Mouse (Mus musculus) midbrain, embryonic 13.5 days (tissue): Measurements from ENCODE around the gene Nsmf. TPM values are rescaled to one million over a fixed set of nuclear protein-coding genes. Genes with fewer than 3 reads are reported as not detected.

Source experiments
- ATAC-seq: fragments of 200-750 bp; cut with Nextera tagmentation; 2 replicates; pipeline ENCODE4 v1.8.0; 2017; ENCODE audit warnings: mild to moderate bottlenecking, moderate TSS enrichment, moderate library complexity
- H3K27ac ChIP-seq: fragments of 300-500 bp; sonication (generic); 2 replicates; pipeline ENCODE4 v1.5.1; 2015; ENCODE audit warnings: inconsistent platforms, mild to moderate bottlenecking, moderate library complexity
- H3K27me3 ChIP-seq: fragments of 300-500 bp; sonication (generic); 2 replicates; pipeline ENCODE4 v1.6.1; 2015; ENCODE audit warnings: mild to moderate bottlenecking, inconsistent platforms
- H3K36me3 ChIP-seq: fragments of 300-500 bp; sonication (generic); 2 replicates; pipeline ENCODE4 v1.6.1; 2015; ENCODE audit warnings: mild to moderate bottlenecking, inconsistent platforms
- H3K4me1 ChIP-seq: fragments of 300-500 bp; sonication (generic); replicated peaks from 2 replicates; pipeline ENCODE4 v1.6.1; 2015; ENCODE audit warnings: inconsistent platforms
- H3K4me2 ChIP-seq: fragments of 300-500 bp; sonication (generic); replicated peaks from 2 replicates; pipeline ENCODE4 v1.6.1; 2015; ENCODE audit warnings: moderate library complexity, mild to moderate bottlenecking, inconsistent platforms
- H3K4me3 ChIP-seq: fragments of 300-500 bp; sonication (generic); replicated peaks from 2 replicates; pipeline ENCODE4 v1.5.1; 2015; ENCODE audit warnings: mild to moderate bottlenecking, inconsistent platforms
- H3K9ac ChIP-seq: fragments of 300-500 bp; sonication (generic); replicated peaks from 2 replicates; pipeline ENCODE4 v1.6.1; 2015; ENCODE audit warnings: mild to moderate bottlenecking, inconsistent platforms
- H3K9me3 ChIP-seq: fragments of 300-500 bp; sonication (generic); 2 replicates; pipeline ENCODE4 v1.6.1; 2016; ENCODE audit warnings: mild to moderate bottlenecking, inconsistent platforms
- WGBS: fragments of 180-500 bp; shearing (Covaris S2); methylation state at CpG from one replicate; pipeline ENCODE4 v1.1.7; 2015; 5-methylcytosine and 5-hydroxymethylcytosine counted together
- polyA plus RNA-seq: library from polyadenylated mRNA; unstranded; fragments of >200 nt; fragmentation: Nextera tagmentation; extraction: Ambion mirVana; gene quantifications from 2 replicates; pipeline ENCODE4 v1.2.1, GENCODE M21; 2015

Gene Nsmf
- 110 and 115 TPM in 2 replicates for polyA plus RNA-seq

- Histone ChIP-seq H3K9ac (peak within 1 kb of the TSS; percentile 87), H3K4me3 (peak within 1 kb of the TSS; percentile 77), H3K9me3 (no peaks in the 10 kb centered on the region), H3K4me1 (peaks cover 17% of the 10 kb centered on the region), H3K27me3 (no peaks in the 10 kb centered on the region), H3K36me3 (peaks cover 29% of the 10 kb centered on the region), H3K27ac (peak within 1 kb of the TSS; percentile 54), H3K4me2 (peak within 1 kb of the TSS; percentile 86)
- WGBS: 5% methylated on average over 46 of the region's 47 CpGs
- ATAC-seq: peak; percentile 92
Measured at GRCm38 (mm10) chr2:25054221-25055067, at the start of gene Nsmf. Nsmf (plus strand) TSS chr2:25054355.

DNA sequence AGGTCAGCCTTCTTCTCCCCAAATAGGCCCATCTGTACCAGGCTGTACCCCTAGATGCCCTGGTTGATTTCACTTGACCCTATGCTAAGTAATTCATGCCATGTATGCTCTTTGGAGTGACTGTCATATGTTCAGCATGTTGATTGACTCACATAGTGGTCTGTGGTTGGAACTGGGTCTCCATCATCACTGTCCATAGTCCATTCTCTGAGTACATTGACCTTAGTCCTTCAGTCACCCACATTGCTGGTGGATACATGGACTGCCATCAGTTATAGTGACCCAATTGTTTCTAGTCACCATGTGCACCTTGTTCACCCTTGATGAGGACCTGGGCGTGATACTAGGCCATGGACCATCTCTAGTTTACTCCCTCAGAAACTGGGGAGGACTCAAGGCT is 47.4 kb upstream of the Nsmf start:
- Histone ChIP-seq H3K9me3 (no peaks in the 10 kb centered on the region), H3K27ac (no peak overlapping the region), H3K4me3 (no peak overlapping the region), H3K4me2 (no peak overlapping the region), H3K9ac (no peak overlapping the region), H3K36me3 (no peaks in the 10 kb centered on the region), H3K27me3 (no peaks in the 10 kb centered on the region), H3K4me1 (no peaks in the 10 kb centered on the region)
- 91% methylated on average over 1 of the region's 1 CpGs for WGBS
- ATAC-seq: no peak

DNA sequence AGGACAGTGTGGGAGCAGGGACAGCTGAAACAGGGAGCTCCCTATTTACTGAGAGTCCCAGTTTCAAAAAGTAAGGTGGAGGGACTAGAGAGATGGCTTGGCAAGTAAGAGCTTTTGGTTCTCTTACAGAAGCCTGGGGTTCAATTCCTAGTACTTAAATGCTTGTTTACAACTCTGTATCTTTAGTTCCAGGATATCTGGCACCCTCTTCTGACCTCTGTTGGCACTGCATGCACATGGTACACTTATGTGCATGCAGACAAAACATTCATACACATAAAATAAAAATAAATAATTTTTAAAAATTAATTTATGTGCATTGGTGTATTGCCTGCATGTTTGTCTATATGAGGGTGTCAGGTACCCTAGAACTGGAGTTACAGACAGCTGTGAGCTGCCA is 45.9 kb upstream of the Nsmf start:
- Histone ChIP-seq H3K27ac (no peak overlapping the region), H3K4me3 (no peak overlapping the region), H3K4me2 (no peak overlapping the region), H3K27me3 (no peaks in the 10 kb centered on the region), H3K4me1 (no peaks in the 10 kb centered on the region), H3K9ac (no peak overlapping the region), H3K9me3 (no peaks in the 10 kb centered on the region), H3K36me3 (no peaks in the 10 kb centered on the region)
- ATAC-seq: no peak

DNA sequence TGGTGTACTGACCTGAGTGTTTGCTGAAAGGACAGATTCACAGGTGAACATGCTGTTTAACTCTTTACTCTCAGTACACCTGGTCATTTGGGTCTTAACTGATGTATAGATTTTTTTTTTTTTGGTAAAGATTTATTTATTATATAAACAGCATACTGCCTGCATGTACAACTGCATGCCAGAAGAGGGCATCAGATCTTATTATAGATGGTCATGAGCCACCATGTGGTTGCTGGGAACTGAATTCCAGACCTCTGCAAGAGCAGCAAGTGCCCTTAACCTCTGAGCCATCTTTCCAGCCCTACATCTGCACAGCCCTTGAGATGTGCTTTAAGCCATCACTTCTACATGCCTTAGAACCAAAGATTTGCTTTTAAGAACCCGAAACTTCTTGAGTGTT is 31.5 kb upstream of the Nsmf start:
- no peaks in the 10 kb centered on the region for H3K9me3 ChIP-seq
- no peaks in the 10 kb centered on the region for H3K4me1 ChIP-seq
- 95% methylated on average over 1 of the region's 1 CpGs for WGBS
- H3K4me3 ChIP-seq: no peak overlapping the region
- no peak for ATAC-seq
- H3K9ac ChIP-seq: no peak overlapping the region
- no peaks in the 10 kb centered on the region for H3K27me3 ChIP-seq
- no peak overlapping the region for H3K27ac ChIP-seq
- H3K4me2 ChIP-seq: no peak overlapping the region
- H3K36me3 ChIP-seq: no peaks in the 10 kb centered on the region

GRCm38 (mm10) chr2:25025109-25025508 is 29.0 kb upstream of the Nsmf start:
- ATAC-seq: no peak
- Histone ChIP-seq H3K9ac (no peak overlapping the region), H3K4me2 (no peak overlapping the region), H3K36me3 (no peaks in the 10 kb centered on the region), H3K27me3 (no peaks in the 10 kb centered on the region), H3K27ac (no peak overlapping the region), H3K9me3 (no peaks in the 10 kb centered on the region), H3K4me1 (no peaks in the 10 kb centered on the region), H3K4me3 (no peak overlapping the region)
- WGBS: 80% methylated on average over 1 of the region's 1 CpGs

GRCm38 (mm10) chr2:25034994-25035393 is 19.2 kb upstream of the Nsmf start:
- H3K9ac ChIP-seq: no peak overlapping the region
- WGBS: 95% methylated on average over 4 of the region's 4 CpGs
- H3K9me3 ChIP-seq: no peaks in the 10 kb centered on the region
- H3K4me1 ChIP-seq: no peaks in the 10 kb centered on the region
- no peak for ATAC-seq
- no peak overlapping the region for H3K4me2 ChIP-seq
- no peaks in the 10 kb centered on the region for H3K36me3 ChIP-seq
- no peak overlapping the region for H3K4me3 ChIP-seq
- no peak overlapping the region for H3K27ac ChIP-seq
- no peaks in the 10 kb centered on the region for H3K27me3 ChIP-seq

- 93% methylated on average over 5 of the region's 5 CpGs for WGBS
Measured at GRCm38 (mm10) chr2:25040089-25040488, 14.1 kb upstream of the Nsmf start.

DNA sequence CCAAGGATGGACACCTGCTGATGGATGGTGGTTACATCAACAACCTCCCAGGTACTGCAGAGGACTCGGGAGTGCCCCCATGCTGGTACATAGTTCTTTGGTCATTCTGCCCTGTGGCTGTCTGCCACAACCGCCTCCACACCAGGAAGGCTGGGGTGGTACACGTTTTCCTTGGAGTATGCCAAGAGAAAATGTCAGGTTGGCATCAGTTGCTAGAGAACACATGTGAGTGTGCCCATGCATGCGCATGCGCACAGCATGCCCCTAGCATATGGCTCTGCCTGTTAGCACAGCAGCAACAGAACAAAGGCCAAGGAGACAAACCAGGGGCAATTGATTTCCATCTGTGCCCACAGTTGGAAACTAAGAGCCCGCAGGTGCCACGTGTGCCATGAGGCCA is 3.2 kb upstream of the Nsmf start:
- 89% methylated on average over 7 of the region's 7 CpGs for WGBS
- Histone ChIP-seq H3K36me3 (peaks cover 2% of the 10 kb centered on the region; the same call in 1 of the 2 replicates), H3K9me3 (no peaks in the 10 kb centered on the region), H3K4me3 (no peak overlapping the region), H3K27ac (no peak overlapping the region), H3K27me3 (no peaks in the 10 kb centered on the region), H3K4me2 (no peak overlapping the region), H3K9ac (no peak overlapping the region), H3K4me1 (peaks cover 13% of the 10 kb centered on the region)
- no peak for ATAC-seq

More at GRCm38 (mm10) chr2:25040089-25040488, 14.1 kb upstream of the Nsmf start:
- H3K27ac ChIP-seq: no peak overlapping the region
- H3K4me2 ChIP-seq: no peak overlapping the region
- no peak for ATAC-seq
- H3K9ac ChIP-seq: no peak overlapping the region
- H3K36me3 ChIP-seq: no peaks in the 10 kb centered on the region
- H3K4me1 ChIP-seq: no peaks in the 10 kb centered on the region
- no peaks in the 10 kb centered on the region for H3K9me3 ChIP-seq
- H3K27me3 ChIP-seq: no peaks in the 10 kb centered on the region
- H3K4me3 ChIP-seq: no peak overlapping the region

GRCm38 (mm10) chr2:25051450-25051849 is 2.7 kb upstream of the Nsmf start:
- 88% methylated on average over 8 of the region's 8 CpGs for WGBS
- no peak for ATAC-seq
- Histone ChIP-seq H3K4me2 (no peak overlapping the region), H3K4me1 (peaks cover 17% of the 10 kb centered on the region), H3K9ac (no peak overlapping the region), H3K27me3 (no peaks in the 10 kb centered on the region), H3K27ac (no peak overlapping the region), H3K9me3 (no peaks in the 10 kb centered on the region), H3K36me3 (peaks cover 4% of the 10 kb centered on the region; the same call in 1 of the 2 replicates), H3K4me3 (no peak overlapping the region)

GRCm38 (mm10) chr2:25053101-25053500 is 1.1 kb upstream of the Nsmf start:
- H3K4me3 ChIP-seq: no peak overlapping the region
- no peak overlapping the region for H3K4me2 ChIP-seq
- 100% methylated on average over 6 of the region's 6 CpGs for WGBS
- peaks cover 17% of the 10 kb centered on the region for H3K36me3 ChIP-seq
- no peak for ATAC-seq
- no peaks in the 10 kb centered on the region for H3K27me3 ChIP-seq
- no peak overlapping the region for H3K27ac ChIP-seq
- no peaks in the 10 kb centered on the region for H3K9me3 ChIP-seq
- peaks cover 17% of the 10 kb centered on the region for H3K4me1 ChIP-seq
- no peak overlapping the region for H3K9ac ChIP-seq

- Histone ChIP-seq H3K4me1 (peaks cover 17% of the 10 kb centered on the region), H3K27me3 (no peaks in the 10 kb centered on the region), H3K27ac (no peak overlapping the region), H3K4me3 (peak overlapping the region; percentile 77), H3K36me3 (peaks cover 35% of the 10 kb centered on the region), H3K9ac (peak overlapping the region; percentile 87), H3K9me3 (no peaks in the 10 kb centered on the region), H3K4me2 (peak overlapping the region; percentile 86)
- peak; percentile 48 for ATAC-seq
- 61% methylated on average over 2 of the region's 2 CpGs for WGBS
Measured at GRCm38 (mm10) chr2:25055068-25055405, 882 bp downstream of the Nsmf start.

- ATAC-seq: peak; percentile 2; the same call in 1 of the 2 replicates
- peak overlapping the region; percentile 87 for H3K9ac ChIP-seq
- no peaks in the 10 kb centered on the region for H3K9me3 ChIP-seq
- WGBS: 91% methylated on average over 21 of the region's 21 CpGs
- H3K4me1 ChIP-seq: peaks cover 17% of the 10 kb centered on the region
- H3K36me3 ChIP-seq: peaks cover 41% of the 10 kb centered on the region
- no peak overlapping the region for H3K27ac ChIP-seq
- H3K4me3 ChIP-seq: peak overlapping the region; percentile 77
- peak overlapping the region; percentile 86 for H3K4me2 ChIP-seq
- no peaks in the 10 kb centered on the region for H3K27me3 ChIP-seq
Measured at GRCm38 (mm10) chr2:25055409-25056155, 1.4 kb downstream of the Nsmf start.
